Mouse (Mus musculus): Measurements from ENCODE around the gene Olfr1330.
"Not testable (repeated sequence)": the region's sequence is repeated elsewhere in the genome, so short reads cannot be mapped to it uniquely, and the experiment has no call there.

Gene Olfr1330

DNA sequence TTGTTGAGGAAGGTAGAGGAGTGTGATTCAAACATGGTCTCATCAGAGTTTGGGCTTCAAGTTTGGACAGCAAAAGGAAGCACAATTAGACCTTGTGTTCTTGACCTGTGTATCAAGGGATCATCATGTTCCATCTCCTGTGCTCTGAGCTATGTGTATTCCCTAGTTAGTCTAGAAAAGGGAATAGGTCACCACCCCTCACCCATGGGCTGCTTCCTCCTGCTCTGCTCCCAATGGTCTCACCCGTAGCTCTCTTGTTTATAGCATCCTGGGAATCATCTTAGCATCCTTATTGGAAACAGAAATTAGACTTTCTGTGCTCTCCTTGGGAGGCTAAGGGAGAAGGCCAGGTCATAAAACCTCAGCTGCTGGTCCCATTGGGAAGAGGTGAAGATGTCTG, at the start of gene Olfr1330:
TSS of gene Olfr1330 (plus strand) at position 301 of the 400 bp plus-strand sequence.
- no peak for DNase-seq

DNA sequence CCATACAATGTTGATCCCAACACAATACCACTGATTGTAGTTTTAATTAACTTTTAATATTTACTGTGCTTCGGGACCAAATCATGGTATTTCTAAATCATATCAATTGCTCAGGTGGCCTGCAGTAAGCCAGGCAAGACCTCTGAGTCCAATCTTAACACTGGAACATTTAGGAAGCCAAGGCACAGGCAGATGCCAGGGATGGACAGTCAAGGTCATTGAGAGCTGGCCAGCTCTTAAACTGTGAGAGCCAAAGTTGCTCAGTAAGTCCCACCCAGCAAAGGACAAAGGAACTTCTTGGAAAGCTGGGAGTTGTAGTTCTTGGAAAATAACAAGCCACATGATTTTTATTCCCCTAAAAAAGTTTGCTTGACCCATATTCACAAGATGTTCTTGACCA, 26.6 kb upstream of the Olfr1330 start:
- DNase-seq: no peak

DNA sequence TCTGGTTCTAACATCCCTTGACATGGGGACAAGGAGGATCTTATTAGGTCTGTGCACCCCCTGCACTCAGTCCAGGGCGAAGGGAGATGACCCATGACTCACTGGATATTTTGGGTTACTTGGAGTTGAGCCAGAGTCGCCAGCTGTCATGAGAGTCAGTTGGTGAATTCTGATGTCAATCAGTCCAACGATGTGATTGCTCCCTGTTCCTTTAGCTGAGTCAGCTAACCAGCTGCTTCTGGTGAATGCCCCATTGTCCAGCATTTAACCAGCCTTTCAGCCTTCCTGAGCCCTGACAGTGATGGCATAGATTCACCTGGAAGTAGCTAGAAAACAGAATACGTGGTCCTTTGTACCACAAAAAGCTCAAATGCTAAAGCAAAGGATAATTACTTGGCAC, 25.7 kb upstream of the Olfr1330 start:
- DNase-seq: no peak

DNA sequence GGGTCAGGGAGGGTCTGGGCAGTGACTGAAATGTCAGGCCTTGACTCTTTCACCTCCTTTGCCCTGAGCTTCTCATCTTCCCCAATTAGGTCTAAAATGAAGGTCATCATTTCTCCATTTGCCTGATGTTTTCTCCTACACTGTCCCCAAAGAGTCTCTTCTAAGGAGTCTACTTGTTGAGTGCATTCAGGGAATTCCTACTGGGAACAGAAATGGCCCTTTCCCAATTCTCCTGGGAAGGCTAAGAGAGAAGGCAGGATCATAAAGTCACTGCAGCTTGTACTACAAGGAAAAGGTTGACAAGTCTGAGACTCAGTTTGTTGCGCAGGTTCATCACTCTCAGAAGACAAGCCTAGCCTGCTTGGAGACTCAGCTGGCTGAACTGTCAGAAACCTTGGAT, 24.0 kb upstream of the Olfr1330 start, which contains the start of gene Olfr1331:
TSS of gene Olfr1331 (plus strand) at position 301 of the 400 bp plus-strand sequence.
- DNase-seq: no peak

DNA sequence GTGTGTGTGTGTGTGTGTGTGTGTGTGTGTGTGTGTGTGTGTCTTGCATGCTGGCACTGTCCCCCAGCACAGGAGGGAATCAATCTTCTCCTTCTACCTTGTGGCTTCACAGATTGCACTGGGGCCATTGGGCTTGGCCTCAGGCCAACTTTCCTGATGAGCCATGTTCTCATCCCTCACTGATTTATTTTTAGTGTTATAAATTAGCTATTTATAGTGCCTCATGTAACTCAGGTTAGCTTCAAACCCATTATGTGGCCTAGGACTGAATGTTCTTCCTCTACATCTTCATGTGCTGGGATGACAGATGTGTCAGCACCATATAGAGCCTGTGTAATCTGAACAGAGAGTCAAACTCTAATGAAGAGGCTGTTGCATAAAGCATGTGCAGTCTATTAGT, 20.8 kb upstream of the Olfr1330 start:
- no peak for DNase-seq

DNA sequence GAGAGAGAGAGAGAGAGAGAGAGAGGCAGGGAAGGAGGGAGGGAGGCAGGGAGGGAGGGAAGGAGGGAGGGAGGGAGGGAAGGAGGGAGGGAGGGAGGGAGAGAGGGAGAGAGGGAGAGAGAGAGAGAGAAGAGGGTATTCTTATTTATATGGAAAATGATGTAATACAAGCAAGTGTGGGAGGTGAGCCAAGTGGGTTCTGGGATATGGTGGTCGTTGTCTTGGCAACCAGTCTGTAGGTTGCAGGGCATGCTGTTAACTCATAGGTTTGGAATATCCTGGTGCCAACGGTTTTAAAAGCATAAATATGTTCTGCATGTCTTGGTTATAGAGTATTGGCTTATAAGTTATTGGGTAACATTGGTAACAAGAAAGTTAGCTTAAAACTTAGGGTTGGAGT, 13.6 kb downstream of the Olfr1330 start:
- no peak for DNase-seq

DNA sequence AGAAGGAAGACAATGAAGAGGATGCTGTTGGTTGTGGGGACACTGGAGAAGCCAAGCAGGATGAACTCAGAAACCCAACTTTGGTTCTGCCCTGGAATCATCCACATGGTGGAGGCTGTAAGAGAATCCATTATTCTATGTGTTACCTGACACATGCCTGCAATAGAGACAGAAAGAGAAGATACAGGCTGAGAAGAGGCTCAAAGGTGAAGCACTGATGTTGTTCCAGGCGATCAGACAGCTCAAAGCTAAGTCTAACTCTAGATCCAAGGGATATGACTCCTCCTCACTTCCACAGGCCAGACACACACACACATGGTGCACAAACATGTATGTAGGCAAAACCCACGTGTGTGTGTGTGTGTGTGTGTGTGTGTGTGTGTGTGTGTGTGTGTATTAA, 29.0 kb downstream of the Olfr1330 start, which contains the start of gene Olfr1329:
TSS of gene Olfr1329 (minus strand) at position 101 of the 400 bp plus-strand sequence.
- DNase-seq: not testable (repeated sequence)

DNA sequence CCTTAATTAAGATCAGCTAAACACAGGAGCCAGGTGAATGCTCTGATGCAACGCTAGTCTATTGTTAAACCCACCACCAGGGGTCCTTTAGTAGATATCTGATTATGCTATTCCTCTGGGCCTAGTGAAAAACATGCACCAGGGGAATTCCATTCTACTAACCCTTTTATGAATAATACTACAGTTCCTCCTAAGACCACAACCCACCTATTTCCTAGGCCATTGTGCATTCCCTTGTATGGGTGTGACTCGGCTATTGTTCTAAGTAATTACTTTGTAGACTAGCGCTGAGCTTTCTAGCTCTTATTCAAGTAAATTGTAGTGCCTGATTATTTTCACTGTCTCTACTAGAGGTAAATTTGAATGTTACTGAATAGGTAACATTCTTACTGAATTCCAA, 42.9 kb downstream of the Olfr1330 start:
- not testable (repeated sequence) for DNase-seq

DNA sequence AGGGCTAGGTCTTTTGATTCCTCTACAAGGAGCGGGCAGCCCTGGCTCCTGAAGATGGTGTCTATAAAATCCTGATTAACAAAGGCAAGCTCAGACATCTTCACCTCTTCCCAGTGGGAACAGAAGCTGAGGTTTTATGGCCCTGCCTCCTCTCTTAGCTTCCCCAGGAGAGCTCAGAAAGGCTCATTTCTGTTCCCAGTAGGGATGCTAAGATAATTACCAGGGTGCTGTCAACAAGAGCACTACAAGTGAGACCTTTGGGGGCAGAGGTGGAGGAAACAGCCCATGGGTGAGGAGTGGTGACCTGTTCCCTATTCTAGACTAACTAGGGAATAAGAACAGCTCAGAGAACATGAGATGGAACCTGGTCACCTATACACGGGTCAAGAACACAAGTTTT, 50.1 kb downstream of the Olfr1330 start, which contains the start of gene Olfr1328:
TSS of gene Olfr1328 (minus strand) at position 101 of the 400 bp plus-strand sequence.
- no peak for DNase-seq

Data from kidney, adult 9 months (tissue).